Mouse (Mus musculus): ENCODE data around the gene Traf2.

GRCm38 (mm10) chr2:25501593-25502486 is 44.9 kb downstream of the Traf2 start, which contains the start of gene C8g:
- TF ChIP-seq CTCF (IDR thresholded peaks at IDR 0.05; ENCODE audit: low read depth, low read length) = no peak
- TF ChIP-seq POLR2A (IDR thresholded peaks at IDR 0.05; ENCODE audit: borderline replicate concordance, low read depth, low read length) = no peak
